Mouse (Mus musculus) cerebellum, adult 9-11 months (tissue): ENCODE data around the gene Vgll4.

ENCODE experiments used
- DNase-seq: peaks from one replicate; pipeline ENCODE4 v3.0.0; 2022

Vgll4 gene

GRCm38 (mm10) chr6:114866078-114866477 is 103.7 kb downstream of the Vgll4 start:
- no peak for DNase-seq

DNA sequence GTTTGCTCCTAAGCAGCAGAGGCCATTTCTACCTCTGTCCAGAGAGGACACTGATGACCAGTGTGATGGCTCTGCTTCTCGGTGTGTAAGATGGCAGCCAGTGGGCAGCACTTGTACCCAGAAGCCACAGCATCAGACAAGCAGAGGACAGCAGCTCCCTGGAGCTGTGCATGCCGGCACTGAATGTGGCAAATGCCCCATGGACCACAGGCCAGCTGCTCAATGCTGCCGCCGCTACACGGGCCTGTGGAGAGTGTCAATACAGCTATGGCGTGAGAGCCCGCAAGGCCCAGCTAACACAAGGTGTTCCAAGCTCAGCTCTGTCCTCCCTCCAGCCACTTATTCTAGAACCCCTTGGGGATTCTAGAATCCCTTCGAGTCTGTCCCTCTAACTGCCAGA is 105.4 kb downstream of the Vgll4 start:
- no peak for DNase-seq

GRCm38 (mm10) chr6:114863501-114863900 is 106.3 kb downstream of the Vgll4 start:
- no peak for DNase-seq

DNA sequence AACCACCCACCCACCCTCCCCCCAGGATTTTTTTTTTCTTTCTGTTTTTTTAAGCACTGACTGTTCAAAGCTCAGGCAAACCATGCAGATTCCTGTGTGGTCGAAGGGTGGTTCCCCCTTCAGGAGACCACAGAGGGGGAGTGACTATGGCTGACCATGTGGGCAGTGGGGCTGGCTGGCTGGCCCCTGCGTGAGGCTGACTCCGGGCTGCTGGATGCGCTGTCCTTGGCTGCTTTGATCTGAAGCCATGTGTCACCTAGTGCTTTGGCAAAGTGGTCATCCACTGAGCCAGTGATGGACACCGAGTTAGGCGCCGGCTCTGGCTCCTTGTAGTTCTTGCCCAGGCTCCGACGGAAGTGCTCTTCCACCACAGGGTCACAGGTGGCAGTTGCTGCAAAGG is 107.7 kb downstream of the Vgll4 start:
- DNase-seq = peak; percentile 42

DNA sequence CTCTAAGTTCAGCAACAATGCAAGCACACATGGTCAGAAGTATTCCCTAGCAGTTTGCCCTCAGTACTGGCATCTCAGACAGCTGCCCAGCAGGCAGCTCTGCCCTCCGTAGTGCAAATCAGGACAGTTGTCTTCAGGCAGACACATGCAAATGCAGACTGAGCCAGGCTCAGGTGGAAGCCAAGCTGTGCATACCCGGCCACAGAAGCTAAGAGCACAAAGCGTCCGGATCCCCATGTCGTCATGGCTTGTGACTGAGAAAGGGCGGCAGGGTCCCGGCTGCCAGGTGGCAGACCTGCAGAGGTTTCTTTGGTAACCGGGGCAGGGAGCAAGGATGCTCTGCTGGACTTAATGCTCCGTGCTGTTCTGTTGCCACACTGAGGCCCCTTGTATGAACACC is 108.2 kb downstream of the Vgll4 start:
- peak; percentile 81 for DNase-seq

DNA sequence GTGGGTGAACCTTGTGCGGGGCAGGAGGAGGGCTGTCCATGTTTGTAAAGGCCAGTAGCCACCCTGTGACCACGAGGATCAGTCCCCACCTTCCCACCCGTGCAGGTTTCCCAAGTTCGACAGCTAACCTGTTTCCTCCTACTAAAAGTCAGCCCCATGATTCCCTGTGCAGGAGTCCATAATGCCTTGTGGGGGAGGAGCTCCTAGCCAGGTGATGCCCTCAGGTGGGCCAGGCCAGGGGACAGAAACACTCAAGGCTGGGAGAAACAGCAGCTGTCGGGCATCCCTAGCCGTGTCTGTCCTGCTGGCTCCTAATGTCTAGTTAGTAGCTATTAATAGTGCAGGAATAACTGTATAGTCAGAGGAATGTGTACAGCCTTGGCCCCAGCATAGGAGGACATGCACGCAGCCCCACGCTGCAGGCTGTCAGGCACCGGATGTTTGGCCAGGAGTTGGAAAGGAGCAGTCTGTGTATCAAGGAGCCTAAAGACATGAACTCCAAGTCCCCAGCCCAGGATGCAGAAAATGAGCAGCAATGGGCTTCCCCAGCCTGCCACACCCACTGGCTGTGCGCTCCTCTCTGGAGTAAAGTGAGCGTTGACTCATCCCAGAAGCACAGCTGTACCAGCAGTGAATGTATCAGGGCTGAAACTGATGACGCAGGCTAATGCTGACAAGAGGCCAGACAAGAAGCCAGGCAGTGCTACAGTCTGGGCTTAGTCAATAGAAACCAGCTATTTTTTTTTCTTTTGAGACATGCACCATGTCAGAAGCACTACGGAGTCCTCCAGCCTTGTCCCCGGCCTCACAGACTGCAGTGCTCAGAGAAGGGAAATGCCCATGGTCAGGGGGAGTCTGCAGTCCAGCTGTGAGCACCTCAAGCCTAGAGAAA is 108.9 kb downstream of the Vgll4 start:
- no peak for DNase-seq

GRCm38 (mm10) chr6:114858722-114859053 is 111.1 kb downstream of the Vgll4 start:
- DNase-seq = no peak

- no peak for DNase-seq
Measured at GRCm38 (mm10) chr6:114857996-114858721, 111.6 kb downstream of the Vgll4 start.

GRCm38 (mm10) chr6:114856501-114856900 is 113.3 kb downstream of the Vgll4 start:
- DNase-seq = no peak

- DNase-seq = no peak
Measured at GRCm38 (mm10) chr6:114855644-114856043, 114.2 kb downstream of the Vgll4 start.

DNA sequence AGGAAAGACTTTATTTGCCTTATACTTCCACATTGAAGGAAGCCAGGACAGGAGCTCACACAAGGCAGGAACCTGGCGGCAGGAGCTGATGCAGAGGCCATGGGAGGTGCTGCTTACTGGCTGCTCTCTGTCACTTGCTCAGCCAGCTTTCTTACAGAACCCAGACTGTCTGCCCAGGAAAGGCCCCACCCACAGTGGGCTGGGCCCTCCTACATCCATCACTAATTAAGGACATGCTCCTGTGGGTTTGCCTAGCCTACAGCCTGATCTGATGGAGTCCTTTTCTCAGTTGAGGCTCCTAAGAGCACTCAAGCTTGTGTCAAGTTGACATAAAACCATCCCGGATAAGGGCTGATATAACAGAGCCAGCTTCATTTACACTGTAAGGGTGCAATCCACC is 115.4 kb downstream of the Vgll4 start:
- no peak for DNase-seq

DNA sequence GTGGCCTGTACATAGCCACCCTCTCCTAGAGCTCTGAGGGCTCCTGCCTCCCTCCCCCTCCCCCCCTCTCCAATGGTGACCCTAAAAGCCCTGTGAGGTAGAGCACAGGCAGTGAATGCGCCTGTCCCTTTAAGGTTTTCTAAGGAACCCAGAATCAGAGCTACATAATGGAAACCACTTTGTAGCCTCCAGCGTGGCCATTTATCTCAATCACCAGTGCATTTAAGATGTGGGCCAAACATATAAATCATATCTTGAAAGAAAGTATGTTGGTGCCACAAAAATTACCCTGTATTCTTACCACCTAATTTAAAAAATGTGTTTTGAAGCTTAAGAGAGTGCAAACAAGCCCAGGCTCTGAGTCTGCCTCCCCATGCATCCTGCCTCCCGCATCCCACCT is 117.1 kb downstream of the Vgll4 start:
- no peak for DNase-seq

DNA sequence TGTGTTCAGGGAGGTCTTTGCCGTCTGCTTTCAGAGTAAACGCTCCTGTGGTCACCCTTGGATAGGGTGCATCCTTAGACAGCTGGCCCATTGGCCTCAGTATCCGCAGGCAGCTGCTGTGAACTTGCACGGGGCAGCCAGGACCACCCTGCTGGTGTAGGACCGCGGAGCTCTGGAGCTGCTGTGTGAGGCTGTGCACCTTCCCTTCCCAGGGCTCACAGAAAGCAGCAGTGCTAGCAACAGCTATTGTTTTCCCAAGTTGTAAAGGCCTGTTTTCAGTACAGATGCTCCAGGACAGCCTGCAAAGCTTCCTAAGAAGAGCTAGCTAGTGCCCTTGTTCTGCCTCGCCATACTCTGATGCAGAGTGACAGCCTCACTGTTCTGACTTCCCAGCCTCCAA is 118.1 kb downstream of the Vgll4 start:
- DNase-seq = no peak

DNA sequence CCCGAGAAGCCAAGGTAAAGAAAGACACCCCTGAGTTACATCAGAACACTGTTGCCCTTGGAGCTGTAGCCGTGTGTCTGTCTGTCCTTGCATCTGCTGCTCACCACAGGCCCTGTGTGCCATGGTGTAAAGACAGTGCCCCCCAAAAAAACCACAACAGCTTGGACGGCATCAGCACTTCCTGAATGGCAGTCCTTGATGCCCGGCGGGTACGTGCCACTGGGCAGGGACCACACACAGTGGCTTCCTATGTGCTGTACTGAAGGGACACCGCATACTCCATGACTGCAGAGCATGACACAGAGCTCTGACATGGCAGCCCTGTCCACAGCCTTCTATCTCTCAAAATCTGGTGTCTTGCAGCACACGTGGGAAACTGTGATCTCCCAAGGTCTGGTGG is 120.0 kb downstream of the Vgll4 start:
- no peak for DNase-seq

- DNase-seq = no peak
Measured at GRCm38 (mm10) chr6:114848761-114849160, 121.0 kb downstream of the Vgll4 start.

GRCm38 (mm10) chr6:114847582-114848174 is 122.1 kb downstream of the Vgll4 start:
- no peak for DNase-seq

GRCm38 (mm10) chr6:114846153-114846772 is 123.5 kb downstream of the Vgll4 start:
- no peak for DNase-seq

GRCm38 (mm10) chr6:114842863-114843262 is 126.9 kb downstream of the Vgll4 start:
- DNase-seq = no peak

DNA sequence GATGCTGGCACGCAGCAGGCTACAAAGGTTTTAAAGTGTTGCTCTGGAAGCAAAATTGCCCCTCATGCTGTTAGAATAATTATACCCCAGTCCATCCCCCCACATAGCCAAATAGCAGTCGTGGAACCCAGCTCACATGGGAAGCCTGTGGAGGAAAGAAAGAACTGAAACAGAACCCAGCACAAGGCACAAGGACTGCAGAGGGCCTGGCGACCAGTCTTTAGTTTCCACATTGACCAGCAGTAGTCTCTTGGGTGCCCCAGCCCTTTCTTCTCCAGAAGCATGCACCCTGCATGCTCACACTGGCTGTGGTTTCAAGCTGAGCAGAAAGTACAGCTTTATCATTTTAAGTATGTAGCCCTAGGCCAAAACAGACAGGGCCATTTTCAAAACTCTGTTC is 127.7 kb downstream of the Vgll4 start:
- DNase-seq = no peak

DNA sequence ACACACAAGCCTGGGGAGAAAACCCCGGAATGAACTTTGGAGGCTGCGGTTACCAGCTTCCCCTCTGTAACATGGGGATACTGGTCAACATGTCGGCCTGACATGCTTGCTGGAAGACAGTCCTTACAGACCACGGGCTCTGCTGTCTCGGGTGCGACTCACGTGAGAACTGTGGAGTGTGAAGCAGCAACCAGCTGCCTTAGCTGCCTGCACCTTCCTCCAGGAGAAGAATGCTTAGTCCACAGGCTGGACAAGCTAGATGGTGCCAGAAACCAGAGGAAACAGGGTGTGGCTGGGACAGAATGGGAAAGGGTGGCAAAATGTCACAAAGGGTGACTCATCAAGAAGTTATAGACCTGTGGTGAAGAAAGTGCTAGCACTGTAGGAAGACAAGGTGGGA is 129.8 kb downstream of the Vgll4 start:
- no peak for DNase-seq

DNA sequence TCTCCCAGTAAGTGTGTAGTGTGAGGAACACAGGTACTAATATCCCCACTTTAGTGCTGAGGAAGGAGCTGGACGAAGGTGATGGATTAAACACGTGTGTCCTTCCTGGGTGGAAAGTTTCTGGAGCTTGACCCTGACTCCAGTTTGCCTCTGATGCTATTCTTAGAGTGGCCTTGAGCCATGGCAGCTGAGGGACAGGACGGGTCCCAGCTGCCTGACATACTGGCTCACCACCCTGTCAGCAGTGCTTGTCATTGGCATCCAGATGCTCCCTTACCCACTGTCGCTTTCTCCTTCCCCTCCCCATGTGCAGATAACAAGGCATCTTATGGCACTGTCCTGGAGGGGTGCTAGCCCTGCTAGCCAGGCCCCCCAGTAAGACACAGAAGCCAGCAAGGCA is 130.9 kb downstream of the Vgll4 start:
- DNase-seq = no peak

GRCm38 (mm10) chr6:114836433-114836832 is 133.4 kb downstream of the Vgll4 start:
- no peak for DNase-seq

DNA sequence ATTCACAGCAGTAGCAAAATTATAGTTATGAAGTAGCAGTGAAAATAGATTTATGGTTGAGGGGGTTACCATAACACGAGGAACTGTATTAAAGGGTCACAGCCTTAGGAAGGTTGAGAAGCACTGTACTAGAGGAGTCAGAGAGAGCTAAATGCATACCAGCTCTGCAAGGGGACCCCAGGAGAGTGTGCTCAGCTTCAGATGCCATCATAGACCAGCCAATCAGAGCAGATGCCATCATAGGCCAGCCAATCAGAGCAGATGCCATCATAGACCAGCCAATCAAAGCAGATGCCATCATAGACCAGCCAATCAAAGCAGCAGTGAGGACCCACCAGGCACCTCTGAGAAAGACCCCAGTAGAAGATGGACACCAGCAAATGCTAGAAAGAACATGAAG is 134.0 kb downstream of the Vgll4 start:
- no peak for DNase-seq

- DNase-seq = no peak
Measured at GRCm38 (mm10) chr6:114835344-114835743, 134.4 kb downstream of the Vgll4 start.
